Mouse (Mus musculus): ENCODE measurements around the gene Mpz.
"Not testable (repeated sequence)": the region's sequence is repeated elsewhere in the genome, so short reads cannot be mapped to it uniquely, and the experiment has no call there.

The Mpz gene

DNA sequence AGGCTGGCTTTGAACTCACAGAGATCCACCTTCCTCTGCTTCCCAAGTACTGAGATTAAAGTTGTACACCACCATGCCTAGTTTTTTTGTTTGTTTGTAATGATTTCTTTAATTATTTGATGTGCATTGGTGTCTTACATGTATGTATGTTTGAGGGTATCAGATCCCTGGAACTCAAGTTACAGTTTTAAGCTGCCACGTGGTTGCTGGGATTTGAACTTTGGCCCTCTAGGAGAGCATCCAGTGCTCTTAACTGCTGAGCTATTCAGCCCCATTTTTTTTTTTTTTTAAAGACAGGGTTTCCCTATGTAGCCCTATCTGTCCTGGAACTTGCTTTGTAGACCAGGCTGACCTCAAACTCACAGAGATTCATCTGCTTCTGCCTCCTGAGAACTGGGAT is 19.5 kb upstream of the Mpz start:
- DNase-seq, result no peak

DNA sequence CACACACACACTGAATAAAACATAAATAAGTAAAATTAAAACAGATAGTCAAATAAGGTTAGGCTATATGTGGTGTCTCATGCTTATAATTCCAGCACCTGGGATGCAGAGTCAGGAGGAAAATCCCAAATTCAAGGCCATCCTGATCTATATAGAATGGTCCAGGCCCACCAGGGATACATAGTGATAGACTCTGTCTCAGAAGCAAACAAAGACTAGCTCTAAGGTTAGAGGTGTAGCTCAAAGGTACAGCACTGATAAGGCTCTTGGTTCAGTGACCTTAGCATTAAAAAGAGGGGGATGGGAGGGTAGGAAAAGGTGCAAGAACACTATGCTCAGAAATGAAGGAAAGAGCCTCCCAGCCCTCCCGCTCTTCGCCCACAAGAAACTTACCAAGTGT is 14.9 kb upstream of the Mpz start:
- no peak for DNase-seq

DNA sequence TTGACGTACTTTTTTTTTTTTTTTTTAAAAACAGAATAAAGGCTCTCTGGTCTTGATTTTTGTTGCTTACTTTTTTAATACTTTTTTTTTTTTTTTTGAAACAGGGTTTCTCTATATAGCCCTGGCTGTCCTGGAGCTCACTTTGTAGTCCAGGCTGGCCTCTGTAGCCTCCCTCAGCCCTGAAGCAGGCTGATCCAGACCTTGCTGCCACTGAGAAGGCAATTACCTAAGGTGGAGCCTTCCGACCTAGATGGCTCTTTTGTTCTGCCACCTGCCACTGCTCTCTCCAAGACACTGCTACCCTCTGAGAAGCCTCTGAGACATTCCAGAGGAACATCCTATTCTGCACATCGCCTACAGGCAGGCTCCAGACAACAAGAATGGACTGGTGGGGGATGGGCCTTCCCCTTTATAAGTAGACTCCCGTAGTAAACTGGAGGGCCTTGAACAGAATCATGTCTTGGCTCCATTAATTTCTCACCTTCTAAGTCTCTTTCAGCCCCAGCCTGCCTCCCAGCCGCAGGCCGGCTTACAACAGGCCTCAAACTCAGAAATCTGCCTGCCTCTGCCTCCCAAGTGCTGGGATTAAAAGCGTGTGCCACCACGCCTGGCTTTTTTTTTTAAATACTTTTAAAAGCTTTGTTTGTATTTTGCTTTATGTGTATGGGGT is 12.9 kb upstream of the Mpz start:
- DNase-seq, result not testable (repeated sequence)

DNA sequence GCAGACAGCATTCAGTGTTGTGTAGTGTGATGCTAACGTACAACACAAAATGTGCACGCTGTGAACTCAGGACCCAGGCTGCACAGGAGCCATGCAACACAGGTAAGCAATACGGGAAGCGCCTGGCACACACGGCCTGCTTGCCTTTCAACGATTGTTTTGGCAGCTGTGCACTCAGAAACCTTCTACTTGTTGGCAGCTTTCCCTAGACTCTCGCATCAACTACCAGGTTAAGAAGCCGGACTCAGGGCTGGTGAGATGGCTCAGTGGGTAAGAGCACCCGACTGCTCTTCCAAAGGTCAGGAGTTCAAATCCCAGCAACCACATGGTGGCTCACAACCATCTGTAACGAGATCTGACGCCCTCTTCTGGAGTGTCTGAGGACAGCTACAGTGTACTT is 7.5 kb upstream of the Mpz start:
- not testable (repeated sequence) for DNase-seq

DNA sequence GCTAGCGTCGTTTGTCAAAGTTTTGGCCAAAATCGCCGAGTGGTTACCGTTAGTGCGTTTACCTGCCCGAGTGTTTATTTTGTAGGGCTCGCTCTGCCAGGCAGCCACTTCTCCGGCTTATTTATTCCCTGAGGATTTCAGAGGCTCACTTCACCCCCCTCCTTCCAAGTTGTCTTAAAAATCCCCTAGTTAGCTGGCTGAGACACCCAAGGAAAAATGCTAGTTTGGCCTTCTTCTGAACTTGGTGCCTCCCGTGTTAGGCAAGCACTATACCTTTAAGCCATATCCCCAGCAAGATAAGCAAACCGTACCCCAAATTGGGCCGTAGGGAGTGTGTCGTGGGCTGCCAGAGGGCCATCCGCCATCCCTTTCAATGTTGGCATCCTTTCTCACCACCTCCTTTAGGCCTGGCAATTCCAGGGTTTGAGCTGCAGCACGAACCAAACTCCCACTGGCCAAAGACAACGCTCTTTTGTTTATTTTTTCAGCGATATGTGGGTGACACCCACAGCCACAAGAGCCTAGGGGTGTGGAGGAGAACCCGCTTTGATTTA is 404 bp downstream of the Mpz start:
- peak; percentile 23 to 34 for DNase-seq

DNA sequence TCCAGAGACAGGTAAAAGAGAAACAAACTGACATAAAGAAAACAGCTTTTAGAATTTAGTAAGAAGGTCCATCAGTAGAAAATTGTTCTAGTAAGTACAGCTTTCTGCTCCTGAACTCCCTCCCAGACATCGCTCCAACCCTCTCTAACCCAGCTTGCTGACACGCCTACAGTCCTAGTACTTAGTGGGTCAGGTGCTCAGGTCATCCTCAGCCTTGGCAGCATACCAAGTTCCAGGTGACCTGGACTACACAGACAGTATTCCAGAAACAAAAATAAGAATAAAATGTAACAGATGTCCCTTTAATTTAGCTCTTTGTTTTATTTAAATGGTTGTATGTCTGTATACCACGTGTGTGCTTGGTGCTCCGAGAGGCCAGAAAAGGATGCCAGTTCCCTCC is 1.5 kb downstream of the Mpz start:
- no peak for DNase-seq

DNA sequence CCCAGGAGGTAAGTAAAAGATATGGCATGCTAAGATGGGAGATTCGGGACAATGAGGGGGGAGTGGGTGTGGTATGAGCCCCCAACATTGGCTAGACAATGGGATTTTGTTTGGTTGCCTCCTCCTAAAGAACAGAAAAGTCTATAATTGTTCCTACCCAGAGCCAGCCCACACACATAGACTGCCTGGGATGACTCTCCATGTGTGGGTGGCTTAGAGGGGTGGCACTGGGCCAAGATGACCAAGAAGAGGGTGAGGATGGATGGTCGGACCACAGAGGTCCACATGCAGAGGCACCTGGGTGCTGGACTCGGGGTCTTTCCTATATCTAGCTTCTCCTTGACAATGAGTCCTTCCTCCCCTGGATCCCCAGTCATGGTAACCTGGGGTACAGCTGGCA is 6.1 kb downstream of the Mpz start:
- DNase-seq, result no peak

DNA sequence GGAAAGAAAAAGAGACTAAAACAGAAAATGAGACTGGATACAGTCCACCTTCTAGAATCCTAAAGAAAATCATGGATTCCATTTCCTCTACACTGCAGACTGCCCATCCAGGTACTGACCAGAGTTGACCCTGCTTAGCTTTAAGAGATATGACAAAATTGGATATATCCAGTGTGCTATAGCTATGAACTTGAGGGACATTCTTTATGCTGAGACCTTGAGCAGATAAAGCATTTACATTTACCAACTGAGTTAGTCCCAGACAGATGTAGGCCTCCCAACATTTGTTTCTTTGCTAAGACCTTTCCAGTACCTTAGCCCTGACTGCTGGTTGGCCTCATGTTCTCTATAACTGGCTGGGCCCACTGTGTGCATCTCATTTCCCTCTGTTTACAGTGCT is 7.5 kb downstream of the Mpz start:
- no peak for DNase-seq

DNA sequence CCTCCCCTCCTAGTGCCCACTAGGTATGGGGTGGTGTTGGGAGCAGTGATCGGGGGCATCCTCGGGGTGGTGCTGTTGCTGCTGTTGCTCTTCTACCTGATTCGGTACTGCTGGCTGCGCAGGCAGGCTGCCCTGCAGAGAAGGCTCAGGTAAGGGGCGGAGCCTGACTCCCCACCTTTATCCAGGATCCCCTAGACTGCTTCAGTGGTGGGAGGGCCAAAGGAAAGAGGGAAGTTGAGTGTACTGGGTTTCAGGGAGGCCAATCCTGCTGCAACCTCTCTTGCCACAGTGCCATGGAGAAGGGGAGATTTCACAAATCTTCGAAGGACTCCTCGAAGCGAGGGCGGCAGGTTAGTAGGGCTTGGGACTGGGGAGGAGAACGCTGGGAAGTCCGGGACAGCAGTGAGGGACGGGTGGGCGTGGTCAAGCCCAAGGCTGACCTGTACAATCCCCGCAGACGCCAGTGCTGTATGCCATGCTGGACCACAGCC is 9.0 kb downstream of the Mpz start:
- DNase-seq, result peak; percentile 28 to 45

DNA sequence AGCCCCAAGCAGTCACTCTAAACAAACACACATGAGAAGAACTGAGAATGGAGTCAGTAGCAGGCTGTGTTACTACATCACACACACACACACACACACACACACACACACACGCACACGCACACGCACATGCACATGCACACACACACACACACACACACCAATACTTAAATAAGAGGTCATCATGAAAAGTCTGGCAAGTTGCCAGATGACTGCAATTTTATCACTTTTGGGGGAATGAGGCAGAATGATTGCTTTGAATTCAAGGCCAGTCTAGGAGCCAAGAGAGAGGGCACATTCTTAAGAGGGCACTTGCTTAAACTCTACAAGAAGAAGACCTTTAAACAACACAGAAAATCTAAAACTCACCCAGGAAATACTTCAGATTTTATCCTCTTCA is 12.0 kb downstream of the Mpz start:
- no peak for DNase-seq

DNA sequence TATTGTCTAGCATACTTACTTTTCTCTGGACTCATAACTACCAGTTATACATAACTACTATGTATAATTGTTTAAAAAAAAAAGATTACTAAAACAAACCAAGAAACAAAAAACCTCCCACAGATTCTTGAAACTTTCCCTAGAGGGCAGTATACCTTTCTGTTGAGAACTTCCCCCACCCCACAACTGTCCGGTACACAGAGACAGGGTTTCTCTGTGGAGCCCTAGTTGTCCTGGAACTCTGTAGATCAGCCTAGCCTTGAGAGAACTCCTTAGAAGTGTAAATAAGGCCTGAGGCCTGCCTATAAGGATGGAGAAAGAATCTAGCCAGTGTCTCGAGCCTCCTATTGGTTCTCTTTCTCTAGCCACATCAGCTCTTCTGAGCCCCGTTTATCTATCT is 13.7 kb downstream of the Mpz start:
- no peak for DNase-seq

DNA sequence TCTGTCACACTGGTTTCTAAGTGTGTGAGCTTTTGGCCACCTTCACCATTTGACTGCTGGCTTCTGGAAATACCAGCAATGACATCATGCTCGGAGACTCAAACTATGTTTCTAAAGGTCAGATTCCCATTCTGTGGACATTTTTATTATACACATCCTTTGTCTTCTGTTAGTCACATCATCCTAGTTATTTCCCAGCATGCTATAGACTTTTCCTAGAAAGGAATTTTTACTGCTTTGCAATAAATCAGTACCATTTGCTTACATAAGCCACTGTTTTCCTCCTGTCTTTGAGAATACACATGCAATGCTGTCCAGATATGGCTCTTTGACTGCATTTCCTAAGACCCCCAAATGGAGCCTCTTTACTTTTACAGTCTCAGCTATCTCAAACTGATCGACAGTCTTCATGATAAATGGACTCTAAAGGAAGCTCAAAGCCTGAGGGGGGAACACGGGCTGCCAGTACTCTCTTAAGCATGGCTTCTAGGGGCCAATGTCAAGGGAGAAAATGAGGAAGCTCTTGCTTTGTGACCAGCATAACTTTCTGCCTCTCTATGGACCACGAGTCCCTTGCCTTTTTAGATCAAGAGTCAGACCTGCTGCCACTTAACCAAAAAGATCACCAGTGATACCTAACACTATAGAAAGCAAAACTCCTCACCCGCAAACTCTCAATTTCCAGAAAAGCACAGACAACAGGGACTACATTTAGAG is 15.3 kb downstream of the Mpz start:
- no peak for DNase-seq

DNA sequence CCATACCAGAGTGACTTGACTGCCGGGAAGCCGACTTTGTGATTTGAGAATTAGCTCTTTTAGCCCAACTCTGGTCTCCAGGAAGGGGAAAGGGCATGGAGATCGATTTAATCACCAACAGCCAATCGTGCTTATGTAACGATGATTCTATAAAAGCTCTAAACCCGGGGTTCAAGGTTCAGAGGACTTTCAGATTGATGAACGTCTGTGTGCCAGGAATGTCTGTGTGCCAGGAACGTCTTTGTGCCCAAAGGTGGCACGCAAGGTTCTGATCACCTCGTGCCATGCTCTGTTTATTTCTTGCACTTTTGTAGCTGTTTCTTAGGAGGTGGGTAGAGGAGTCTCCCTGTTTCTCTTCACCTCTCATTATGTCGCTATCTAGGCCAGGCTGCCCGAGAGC is 18.4 kb downstream of the Mpz start:
- no peak for DNase-seq

DNA sequence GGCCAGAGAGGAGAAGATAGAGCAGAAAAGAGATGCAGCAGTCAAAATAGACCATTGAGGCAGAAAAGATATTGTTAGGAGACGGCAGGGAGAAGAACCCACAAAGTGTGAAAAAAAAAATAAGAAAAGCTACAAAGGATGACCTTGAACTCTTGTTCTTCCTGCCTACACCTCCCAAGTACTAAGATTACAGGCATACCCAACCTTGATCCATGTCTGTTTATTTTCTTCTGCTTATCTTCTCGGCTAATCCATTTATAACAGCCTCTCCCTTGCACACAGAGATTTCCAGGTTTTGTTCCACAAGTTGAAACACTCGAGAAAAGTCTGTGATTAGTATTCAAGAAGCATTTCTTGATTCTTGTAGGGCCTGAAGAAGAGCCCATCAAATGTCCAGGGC is 19.4 kb downstream of the Mpz start:
- DNase-seq, result no peak

DNA sequence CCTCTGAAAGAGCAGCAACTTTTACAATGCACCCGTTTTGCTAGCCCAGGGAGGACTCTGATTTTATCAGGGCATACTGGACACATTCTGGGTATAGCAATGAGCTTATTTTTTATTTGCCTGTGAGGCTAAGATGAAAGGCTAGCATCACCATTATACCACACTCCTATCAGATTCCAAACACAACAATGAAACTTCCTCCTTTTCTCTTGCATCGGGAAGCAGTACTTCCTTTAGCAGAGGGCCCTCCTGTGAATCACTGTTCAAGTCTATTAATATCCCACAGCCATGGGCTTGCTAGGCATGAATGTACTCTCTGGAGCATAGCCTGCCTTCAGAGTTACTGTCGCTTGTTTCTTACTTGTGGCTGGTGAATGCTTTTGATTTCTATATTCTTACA is 20.6 kb downstream of the Mpz start:
- no peak for DNase-seq

DNA sequence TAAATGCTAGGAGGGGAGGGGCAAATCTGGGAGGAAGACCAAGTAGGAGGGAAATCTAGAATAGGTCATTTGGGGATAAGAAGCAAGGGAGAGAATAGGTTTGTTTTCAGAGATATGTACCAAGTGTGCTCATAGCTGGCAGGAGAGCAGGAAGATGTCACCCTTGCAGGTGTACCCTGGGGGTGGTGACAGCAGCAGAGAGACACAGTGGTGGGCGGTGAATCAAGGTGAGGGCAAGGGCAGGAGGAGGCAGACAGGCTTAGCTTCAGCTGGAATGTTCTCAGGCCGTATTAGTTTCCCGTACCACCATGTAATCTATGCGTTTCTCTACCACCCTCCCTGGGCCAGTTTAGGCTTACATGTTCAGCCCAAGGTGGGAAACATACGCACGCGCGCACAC is 22.3 kb downstream of the Mpz start:
- no peak for DNase-seq

DNA sequence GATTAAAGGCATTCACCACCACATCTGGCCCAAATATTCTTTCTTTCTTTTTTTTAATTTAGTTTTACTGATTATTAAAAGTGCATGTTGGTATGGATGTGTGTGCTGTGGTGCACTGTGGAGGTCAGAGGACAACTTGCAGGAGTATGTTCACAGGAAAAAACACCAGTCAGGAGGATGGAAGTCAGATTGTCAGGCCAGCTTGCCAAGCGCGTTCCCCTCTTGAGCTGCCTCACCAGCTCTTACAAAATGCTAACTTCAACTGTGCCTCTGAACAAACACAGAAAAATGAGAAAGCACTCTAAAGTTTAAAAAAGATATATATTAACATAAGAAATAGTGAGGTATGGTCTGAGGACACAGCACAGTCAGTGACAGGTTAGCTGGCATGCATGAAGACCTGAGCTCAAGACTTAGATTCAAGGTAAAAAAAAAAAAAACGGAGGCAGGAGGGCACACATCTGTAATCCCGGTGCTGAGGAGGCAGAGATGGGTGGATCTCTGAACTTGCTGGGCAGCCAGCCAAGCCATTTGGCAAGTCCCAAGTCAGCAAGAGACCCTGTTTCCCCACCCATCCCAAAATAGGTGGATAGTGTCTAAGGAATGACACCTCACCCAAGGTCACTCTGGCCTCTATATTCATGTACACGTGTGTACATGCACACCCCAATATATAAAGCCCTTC is 29.1 kb downstream of the Mpz start:
- DNase-seq, result no peak

DNA sequence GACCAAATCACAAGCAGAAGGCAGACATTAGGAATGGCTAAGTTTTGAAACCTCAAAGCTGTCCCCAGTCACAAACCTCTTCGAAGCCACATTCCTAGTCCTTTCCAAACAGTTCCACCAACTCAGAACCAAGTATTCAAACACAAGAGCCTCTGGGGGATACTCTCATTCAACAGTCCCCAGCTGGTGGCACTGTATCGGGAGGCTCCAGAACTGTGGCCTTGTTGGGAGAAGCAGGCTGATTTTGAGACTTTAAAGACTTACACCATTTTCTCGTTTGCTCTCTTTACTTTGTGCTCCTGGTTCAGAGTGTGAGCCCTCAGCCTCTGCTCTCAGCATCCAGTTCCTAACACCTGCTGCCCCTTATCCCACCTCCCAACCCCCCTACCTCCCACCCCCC is 32.5 kb downstream of the Mpz start:
- DNase-seq, result no peak

DNA sequence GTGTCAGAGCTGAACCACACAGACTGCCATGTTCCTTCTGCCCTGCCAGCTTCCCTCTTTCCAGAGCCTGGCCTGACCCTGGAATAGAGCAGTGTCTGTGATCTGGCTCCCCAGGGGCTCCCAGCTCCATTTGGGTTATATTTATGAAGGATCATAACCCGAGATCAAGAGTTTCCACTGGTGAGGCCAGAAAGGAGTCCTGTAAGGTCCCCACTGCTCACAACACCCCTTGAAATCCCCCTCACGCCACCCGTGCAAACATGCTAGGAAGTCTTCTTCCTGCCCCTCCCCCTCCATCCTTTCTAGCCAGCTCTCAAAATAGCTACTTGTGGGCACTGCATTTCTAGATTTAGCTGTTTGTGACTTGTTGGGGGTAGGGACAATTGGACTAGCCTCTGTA is 33.1 kb downstream of the Mpz start:
- DNase-seq, result peak in 1 of 2 experiments; percentile 18

DNA sequence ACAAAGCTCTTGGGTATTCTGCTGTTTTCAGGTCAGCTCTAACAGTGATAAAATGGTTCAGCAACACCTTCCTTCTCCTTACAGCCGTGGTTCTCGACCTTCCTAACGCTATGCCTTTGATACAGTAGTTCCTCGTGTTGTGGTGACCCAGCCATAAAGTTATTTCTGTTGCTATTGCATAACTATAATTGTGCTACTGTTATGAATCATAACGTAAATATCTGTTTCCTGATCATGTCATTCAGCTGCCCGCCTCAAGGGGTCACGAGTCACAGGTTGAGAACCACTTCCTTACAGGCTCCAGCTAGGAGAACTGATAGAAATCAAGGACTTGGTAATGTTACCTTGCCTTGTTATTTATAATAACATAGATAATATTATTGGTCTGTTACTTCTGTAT is 33.8 kb downstream of the Mpz start:
- peak; percentile 67 to 77 for DNase-seq

DNA sequence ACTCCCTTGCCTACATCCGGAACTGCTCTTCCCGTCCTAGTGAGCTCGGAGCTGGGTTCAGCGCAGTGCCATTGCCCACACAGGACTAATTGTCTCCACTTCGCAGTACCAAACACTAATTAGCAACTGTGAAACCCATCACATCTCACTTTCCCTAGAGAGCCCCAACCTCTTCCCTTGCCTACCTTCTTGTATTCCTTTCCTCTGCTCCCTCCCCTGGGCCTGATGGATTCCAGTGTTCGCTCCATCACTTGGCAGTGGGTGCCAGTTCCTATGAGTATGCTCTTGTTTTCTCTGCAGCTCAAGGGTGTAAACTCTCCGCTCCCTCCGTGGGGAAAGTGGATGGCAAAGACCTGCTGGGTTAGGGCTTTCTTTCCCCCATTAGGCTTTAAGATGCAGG is 35.1 kb downstream of the Mpz start:
- DNase-seq, result no peak

DNA sequence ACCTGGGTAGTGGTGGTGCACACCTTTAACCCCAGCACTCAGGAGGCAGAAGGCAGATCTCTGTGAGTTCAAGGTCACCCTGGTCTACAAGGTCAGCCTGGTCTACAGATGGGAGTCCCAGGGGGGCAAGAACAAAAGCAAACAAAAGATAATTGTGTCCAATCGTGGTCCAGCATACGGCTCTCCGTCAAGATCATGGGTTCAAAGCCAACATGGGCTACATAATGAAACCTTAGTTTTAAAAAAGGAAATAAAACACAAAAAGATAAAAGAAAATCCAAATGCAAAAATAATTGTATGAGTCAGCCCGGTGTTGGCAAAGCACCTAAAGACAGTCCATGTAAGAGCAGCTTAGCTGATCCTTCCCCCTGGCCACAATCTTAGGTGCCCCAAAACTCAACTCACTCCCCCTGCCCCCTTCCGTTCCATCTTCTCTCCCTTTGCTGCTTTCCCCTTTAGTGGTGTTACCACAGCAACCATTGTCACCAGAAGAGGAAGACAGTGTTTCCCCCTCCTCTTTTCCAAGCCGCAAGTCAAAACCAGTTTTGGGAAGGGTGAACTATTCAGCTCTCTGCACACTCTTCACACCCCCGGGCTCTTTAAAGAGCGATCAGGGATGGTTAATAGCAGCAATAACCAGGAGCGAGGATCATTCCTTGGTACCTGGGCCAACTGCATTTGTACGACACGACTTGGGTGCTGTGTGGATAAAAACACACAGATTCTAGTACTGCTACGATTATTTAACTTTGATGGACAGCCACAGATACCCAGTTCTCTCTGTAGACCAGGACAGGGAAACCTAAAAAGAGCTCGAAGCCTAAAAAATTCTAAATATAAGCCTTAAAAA is 37.6 kb downstream of the Mpz start:
- DNase-seq, result no peak

DNA sequence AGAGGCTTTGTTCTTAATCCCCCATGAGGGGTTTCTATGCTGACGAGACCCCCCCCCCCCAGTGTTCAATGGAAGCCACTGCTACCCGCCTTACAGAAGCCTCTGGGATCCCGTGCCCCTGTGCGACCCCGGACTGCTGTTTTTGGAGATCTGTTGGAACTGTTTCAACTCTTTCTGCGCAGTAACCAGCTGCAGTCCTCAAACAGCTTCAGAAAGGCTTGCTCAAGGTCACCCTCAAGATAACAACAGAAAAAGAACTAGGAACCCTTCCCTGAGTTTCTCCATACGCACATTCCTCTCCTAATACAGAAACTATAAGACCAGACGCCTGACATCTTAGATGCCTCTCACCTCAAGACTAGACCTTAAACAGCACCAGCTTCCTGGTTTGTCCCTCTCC is 38.5 kb downstream of the Mpz start:
- DNase-seq, result no peak

Data from lung, postnatal 4 days (tissue).